Mouse (Mus musculus): ENCODE data around the gene Spem1.
A peak's percentile ranks its signal among the peaks of the same experiment; 100 is the strongest.

The Spem1 gene

GRCm38 (mm10) chr11:69800392-69801197, 21.4 kb downstream of the Spem1 start:
- peak; percentile 69 for DNase-seq (ENCODE audit: low spot score)

DNA sequence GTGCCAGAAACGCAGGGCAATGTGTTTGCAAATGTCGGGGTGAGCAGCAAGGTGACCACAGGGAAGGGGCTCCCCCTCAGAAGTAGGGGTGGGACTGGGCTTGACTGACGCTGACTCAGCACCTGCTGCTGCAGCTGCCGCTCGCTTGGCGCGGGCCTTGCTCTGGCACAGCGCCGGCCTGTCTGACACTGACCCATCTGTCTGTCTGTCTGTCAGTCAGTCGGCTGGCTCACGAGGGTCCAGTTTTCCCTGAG, 21.9 kb downstream of the Spem1 start:
- DNase-seq (ENCODE audit: low spot score): no peak

DNA sequence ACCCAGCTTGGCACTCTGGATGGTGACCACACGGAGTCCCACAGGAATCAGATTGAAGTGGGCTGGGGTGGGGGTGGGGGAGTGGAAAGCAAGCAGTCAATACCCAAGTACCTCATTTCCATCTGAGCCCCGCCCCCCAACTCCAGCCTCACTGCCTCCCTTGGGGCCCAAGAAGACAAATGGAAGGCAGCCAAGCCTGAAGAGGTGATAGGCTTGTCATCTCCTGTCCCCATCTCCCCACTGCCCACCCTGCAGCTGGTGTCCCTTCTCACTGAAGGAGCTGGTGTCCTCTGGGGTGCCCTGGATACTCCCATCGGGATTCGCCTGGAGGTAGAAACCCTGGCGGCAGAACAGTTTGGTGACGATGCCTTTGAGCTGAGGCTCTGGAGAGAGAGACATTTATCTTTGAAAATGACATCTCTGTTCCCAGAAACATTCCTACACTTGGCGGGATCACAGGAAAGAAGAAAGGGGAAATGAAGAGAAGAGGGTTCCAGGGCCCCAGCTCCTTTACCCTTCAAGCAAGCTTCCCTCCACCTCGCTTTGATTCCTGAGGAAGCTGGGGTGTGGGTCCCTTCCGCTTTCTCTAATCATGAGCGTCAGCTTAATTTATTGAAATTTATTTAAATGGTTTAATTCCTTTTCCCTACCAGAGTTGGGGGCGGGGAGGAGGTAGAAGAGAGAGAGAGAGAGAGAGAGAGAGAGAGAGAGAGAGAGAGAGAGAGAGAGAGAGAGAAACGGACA, 22.4 kb downstream of the Spem1 start:
- no peak for DNase-seq (ENCODE audit: low spot score)

- DNase-seq (ENCODE audit: low spot score): no peak
Measured at GRCm38 (mm10) chr11:69797924-69798323, 24.1 kb downstream of the Spem1 start.

GRCm38 (mm10) chr11:69795983-69796435, 26.0 kb downstream of the Spem1 start:
- no peak for DNase-seq (ENCODE audit: low spot score)

GRCm38 (mm10) chr11:69795168-69795982, 26.6 kb downstream of the Spem1 start, which contains the start of gene Chrnb1:
TSS of gene Chrnb1 (minus strand) at chr11:69795943.
- DNase-seq (ENCODE audit: low spot score): peak; percentile 96

DNA sequence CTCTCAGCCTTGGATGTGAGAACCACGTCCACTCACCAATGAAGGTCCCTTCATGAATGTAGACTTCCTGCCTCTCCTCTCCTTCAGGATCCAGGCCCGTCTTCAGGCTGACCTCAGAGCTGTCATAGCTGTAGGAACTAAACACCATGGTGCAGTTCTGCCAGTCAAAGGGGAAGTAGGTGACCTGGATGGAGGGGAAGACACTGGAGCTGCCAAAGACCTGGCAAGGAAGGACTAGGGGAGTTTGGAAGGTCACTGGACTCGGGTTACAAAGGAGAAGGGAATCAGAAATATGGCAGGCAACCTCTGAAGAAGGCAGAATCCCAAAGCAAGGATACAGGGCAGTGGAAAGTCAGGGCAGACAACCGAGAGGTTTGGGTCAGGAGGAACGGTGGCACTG, 28.6 kb downstream of the Spem1 start:
- DNase-seq (ENCODE audit: low spot score): no peak

DNA sequence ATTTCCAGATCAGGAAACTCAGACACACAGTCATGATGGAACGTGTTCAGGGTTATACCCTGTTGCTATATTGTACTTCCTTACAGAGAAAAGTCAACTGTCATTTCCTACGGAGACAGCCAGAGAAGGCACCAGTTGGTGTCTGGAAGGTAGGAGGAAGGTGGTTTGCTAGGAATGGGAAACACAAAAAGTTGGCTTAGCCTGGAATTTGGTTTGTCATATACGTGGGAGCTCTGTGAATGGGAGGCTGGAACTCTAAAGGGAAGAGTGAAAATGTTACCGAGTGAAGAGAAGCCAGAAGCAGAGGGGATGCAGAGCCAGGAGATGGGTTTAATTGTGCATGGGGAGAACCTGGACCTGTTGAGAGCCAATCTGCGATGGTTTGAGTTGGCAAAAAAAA, 30.6 kb downstream of the Spem1 start:
- DNase-seq (ENCODE audit: low spot score): no peak

- DNase-seq (ENCODE audit: low spot score): no peak
Measured at GRCm38 (mm10) chr11:69789431-69789830, 32.5 kb downstream of the Spem1 start.

GRCm38 (mm10) chr11:69787306-69787705, 34.7 kb downstream of the Spem1 start:
- DNase-seq (ENCODE audit: low spot score): no peak

DNA sequence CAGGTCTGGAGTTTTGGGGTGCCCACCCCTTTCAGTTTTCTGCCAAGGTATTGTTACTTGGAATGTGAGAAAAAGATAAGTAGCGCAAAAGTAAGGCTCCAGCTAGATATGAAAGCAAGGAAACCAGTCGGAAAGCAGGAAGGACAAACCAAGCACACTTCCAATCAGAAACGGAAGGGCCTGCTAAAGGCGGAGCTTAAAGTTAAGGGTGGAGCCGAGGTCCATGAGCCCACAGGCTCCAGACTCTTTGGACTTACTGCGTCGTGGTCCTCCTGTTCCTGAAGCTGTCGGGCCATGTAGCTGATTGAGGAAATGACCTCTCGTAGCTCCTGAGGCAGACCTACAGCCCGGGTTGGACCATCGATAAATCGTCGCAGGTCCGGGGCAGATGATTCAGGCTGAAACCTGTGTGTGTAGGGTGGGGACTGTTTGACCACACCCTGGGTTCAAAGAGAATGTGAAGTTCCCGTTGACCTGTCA, 37.1 kb downstream of the Spem1 start:
- DNase-seq (ENCODE audit: low spot score): no peak

DNA sequence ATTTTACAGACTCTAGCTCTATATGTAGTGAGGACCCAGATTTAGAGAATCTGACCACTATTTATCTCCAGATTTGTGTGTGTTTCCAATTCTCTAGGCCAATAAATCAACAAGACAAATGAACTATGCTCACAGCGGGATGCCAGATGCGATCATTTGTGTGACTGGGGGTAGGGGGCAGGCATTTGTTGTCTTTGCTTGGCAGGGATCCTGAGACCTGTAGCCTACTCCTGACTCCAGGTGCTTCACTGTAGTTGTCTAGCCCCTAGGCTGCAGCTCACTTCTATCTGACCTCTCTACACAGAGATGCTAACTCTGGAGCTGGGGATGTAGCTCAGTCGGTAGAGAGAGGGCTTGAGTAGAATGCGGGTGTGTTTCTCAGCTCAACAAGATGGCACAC, 40.2 kb downstream of the Spem1 start:
- DNase-seq (ENCODE audit: low spot score): no peak

DNA sequence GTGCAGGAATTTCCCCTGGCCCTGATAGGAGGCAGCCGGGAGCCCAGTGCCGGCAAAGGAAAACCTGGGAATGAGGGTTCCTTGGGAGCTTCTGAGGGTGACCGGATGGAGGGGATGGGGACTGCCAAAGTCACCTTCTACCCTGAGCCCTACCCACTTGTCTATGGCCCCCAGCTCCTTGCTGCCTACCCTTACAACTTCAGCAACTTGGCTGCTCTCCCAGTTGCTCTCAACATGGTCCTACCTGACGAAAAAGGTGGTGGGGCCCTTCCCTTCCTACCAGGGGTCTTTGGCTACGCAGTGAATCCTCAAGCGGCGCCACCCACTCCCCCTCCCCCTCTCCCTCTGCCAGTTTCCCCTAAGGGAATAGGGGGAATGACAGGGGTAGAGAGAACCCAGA, 43.0 kb downstream of the Spem1 start:
- no peak for DNase-seq (ENCODE audit: low spot score)

- no peak for DNase-seq (ENCODE audit: low spot score)
Measured at GRCm38 (mm10) chr11:69778258-69778982, 43.6 kb downstream of the Spem1 start.

DNA sequence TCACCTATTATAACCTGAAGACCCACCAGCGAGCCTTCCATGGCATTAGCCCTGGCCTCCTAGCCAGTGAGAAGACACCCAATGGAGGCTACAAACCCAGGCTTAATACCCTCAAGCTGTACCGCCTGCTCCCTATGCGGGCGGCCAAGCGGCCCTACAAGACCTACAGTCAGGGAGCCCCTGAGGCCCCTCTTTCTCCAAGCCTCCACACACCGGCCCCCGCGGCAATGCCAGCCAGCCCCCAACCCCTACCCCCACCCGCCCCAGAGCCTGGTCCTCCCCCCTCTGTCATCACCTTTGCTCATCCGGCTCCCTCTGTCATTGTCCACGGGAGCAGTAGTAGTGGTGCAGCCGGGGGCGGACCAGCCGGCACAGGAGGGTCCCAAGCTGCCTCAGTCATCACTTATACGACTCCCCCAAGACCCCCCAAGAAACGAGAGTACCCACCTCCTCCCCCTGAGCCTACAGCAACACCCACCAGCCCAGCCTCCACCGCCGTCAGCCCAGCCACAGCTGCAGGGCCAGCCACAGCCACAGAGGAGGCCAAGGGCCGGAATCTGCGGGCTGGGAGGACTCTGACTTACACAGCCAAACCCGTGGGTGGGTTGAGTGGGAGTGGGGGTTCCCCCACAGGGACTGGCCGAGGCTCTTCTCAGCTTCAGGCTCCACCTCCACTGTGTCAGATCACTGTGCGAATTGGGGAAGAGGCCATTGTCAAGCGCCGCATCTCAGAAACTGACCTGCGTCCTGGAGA, 44.3 kb downstream of the Spem1 start:
- no peak for DNase-seq (ENCODE audit: low spot score)

- DNase-seq (ENCODE audit: low spot score): no peak
Measured at GRCm38 (mm10) chr11:69776488-69776887, 45.5 kb downstream of the Spem1 start.

GRCm38 (mm10) chr11:69775716-69776115, 46.3 kb downstream of the Spem1 start:
- no peak for DNase-seq (ENCODE audit: low spot score)

- no peak for DNase-seq (ENCODE audit: low spot score)
Measured at GRCm38 (mm10) chr11:69774961-69775360, 47.0 kb downstream of the Spem1 start.

Data from ovary, adult 18-20 months (tissue).